Mouse (Mus musculus) T-helper 1 cell (primary cell): ENCODE results near the gene Il6ra.

Experiments
- in situ Hi-C: fragments of 300-600 bp; cut with MboI, MseI; formaldehyde crosslinking; loops from one replicate; pipeline ENCODE4 v1.15.1; 2025; ENCODE audit warnings: high pct_unique_total_duplicates

Gene Il6ra

DNA sequence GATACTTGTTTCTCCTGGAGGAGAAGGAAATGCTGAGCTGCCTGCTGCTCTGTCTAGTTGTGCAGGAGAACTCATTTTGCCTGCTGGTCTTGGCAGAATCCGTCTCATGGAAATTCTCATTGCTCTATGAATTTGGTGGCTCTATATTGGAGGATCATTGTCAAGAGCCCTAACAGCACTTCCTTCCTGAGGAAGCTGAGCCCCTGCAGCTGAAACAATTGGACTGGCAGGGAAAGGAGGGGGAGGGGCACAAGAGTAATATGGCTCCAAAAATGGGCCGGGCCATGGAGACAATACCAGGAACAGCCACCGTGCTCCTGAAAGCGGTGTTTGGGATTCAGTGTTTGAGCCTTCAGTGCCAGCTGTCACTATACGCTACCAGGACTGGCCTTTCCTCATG, 59.2 kb downstream of the Il6ra start:
- in situ Hi-C loops, result loop anchor here (5.0 kb wide), 2 partner anchors 36 to 346 kb away; no protein-coding TSS in a partner anchor

DNA sequence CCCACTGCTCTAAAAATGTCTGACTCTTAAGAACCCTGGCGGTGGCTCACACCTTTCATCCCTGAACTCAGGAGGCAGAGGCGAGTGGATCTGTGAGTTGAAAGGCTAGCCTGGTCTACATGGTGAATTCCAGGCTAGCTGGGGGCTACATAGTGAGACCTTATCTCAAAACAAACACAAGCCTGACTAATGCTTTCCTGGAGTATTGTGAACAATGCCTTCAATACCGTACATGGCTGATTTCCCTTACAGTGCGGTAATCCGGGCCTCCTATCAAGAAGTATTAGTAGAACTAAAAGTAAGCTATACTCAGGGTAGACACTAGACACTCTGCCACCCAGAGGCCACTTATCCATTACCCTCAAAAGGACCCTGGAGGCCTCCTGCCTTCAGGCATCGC, 64.9 kb downstream of the Il6ra start:
- in situ Hi-C loops, result no loop called here

DNA sequence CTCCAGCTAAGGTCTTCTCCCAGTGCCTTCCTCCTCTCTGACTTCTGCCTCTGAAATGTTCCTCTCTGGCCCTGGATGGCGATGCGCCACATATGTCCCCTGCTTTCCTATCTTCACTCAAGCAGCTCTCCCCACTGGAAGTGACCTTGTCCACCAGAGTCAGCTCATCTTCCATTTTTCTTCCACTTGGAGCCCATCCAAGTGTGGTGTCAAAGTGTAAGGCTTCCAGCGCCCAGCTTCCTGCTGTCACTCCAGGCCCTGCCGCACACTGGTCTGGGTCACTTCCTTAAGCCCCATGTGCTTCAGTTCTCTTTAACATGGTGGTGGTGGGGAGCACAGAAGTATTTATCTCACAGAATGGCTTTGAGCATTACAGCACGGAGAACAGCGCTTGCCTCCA, 65.4 kb downstream of the Il6ra start:
- in situ Hi-C loops, result no loop called here

DNA sequence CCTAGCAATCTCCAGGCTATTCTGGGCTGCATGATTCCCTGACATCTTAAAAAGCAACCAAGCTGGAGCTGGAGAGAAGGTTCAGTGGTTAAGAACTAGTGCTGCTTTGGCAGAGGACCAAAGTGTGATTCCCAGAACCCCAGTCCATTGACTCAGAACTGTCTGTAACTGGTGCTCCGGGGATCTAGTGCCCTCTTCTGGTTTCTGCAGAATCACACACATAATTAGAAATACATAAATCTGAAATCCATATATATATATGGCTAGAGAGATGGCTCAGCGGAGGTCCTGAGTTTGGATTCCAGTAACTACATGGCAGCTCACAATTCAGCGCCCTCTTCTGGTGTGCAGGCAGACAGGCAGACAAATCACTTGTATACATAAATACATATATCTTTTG, 65.9 kb downstream of the Il6ra start:
- in situ Hi-C loops, result no loop called here

- in situ Hi-C loops, result no loop called here
Measured at GRCm38 (mm10) chr3:89845814-89846213, 67.2 kb downstream of the Il6ra start.

- in situ Hi-C loops, result no loop called here
Measured at GRCm38 (mm10) chr3:89843148-89843547, 69.8 kb downstream of the Il6ra start.

DNA sequence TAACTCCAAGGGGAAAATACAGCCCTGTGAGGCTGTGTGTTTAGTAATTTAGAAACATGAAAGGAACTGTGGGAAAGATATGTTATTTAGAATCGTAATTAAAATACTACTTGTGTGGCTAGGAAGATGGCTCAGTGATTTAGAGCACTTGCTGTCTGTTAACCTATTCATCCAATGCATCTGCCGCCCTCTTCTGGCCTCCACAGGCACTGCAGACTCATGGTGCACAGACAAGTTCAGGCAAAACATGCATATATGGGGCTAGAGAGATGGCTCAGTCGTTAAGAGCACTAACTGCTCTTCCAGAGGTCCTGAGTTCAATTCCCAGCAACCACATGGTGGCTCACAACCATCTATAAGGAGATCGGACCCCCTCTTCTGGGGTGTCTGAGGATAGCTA, 70.7 kb downstream of the Il6ra start:
- in situ Hi-C loops, result no loop called here

DNA sequence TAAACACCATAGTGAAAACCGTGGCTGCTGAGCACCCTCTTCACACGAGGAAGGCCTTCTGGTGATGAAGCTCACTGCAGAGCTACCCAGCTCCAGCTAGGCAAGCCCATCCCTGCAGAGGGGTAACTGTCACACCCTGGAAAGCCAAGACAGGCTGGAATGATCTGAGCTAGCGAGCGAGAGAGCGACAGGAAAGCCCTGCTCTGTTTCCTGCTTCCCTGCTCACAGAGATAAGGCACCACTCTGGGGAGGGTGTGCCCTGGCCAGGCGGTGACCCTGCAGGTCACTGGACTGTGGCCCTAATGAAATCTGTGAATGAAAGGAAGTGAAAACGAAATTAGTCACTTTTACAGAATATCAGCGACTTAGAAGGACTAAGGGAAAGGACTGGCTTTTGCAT, 77.6 kb downstream of the Il6ra start:
- in situ Hi-C loops, result no loop called here

- in situ Hi-C loops, result loop anchor here (5.0 kb wide), 1 partner anchor 89 kb away; no protein-coding TSS in a partner anchor
Measured at GRCm38 (mm10) chr3:89830815-89831591, 82.0 kb downstream of the Il6ra start, which contains the start of gene She. She (plus strand) TSS chr3:89831370.

DNA sequence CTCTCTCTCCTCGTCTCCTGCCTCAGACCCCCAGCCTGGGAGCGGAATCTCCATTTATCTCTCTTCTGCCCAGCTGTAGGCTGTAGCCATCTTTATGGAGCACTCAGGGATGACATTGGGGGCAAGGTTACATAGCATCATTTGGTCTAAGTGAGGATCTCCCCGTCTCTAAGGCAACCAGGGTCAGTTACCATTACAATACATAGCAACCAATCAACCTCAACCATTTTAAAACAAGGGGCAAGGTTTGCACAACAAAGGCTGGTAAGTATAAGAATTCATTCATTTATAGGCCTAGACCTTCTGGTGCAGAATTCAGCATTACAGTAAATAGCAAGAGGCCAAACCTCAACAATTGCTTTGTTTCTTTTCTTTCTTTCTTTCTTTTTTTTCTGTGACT, 86.7 kb downstream of the Il6ra start:
- in situ Hi-C loops, result no loop called here

- in situ Hi-C loops, result no loop called here
Measured at GRCm38 (mm10) chr3:89823594-89823993, 89.4 kb downstream of the Il6ra start.

DNA sequence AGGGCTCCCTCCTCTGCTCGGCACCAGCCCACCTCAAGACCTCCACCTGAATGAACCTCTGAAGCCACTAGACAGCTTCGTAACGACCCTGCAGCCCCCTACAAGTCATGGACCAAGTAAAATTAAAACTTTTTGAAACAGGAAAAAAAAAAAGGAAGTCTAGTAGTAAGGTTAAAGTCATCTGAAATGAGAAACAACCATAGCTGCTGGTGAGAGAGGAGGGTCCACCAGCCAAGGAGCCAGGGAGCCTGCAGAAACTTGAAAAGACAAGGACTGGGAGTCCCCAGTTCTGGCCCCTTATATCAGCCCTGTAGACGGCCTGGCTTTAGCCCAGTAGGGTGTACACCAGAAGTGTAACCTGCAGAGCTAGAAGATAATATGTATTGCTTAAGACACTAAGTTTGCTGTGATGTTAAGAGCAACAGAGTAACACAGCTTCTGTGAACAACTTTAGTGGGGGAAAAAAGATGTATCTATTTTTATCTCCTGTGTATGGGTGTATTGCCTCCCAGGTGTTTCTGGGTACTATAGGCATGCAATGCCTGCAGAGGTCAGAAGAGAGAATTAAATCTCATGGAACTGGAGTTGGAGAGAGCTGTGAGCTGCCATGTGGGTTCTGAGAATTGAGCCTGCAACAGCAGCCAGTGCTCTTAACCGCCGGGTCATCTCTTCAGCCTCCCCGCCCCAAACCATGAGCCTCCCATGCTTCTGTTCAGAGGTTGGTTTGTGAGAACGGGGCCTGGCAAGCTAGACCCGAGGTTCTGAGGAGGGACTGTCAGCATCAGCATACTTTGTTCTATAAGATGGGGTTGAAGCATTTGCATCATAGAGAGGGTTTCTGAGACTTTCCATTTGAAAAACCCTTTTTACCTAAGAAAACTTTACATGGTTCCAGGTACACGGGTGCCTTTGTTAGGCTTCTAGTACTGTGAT, 91.2 kb downstream of the Il6ra start:
- in situ Hi-C loops, result no loop called here

DNA sequence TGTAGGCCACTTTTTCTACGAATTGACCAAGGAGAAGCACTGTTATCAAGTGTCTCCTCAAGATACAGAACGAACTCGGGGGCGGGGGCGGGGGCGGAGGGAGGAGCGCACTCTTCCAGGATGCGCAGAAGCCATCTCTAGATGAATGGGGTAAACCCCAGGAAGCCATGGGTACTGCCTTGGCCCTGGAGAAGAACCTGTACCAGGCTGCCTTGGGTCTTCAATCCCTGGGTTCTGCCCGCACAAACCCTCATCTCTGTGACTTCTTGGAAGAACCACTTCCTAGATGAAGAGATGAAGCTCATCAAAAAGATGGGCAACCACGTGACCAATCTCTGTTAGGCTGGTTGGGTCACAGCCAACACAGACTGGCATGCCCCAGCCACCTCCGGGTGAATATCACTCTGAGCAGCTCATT, 91.9 kb downstream of the Il6ra start:
- in situ Hi-C loops, result no loop called here

DNA sequence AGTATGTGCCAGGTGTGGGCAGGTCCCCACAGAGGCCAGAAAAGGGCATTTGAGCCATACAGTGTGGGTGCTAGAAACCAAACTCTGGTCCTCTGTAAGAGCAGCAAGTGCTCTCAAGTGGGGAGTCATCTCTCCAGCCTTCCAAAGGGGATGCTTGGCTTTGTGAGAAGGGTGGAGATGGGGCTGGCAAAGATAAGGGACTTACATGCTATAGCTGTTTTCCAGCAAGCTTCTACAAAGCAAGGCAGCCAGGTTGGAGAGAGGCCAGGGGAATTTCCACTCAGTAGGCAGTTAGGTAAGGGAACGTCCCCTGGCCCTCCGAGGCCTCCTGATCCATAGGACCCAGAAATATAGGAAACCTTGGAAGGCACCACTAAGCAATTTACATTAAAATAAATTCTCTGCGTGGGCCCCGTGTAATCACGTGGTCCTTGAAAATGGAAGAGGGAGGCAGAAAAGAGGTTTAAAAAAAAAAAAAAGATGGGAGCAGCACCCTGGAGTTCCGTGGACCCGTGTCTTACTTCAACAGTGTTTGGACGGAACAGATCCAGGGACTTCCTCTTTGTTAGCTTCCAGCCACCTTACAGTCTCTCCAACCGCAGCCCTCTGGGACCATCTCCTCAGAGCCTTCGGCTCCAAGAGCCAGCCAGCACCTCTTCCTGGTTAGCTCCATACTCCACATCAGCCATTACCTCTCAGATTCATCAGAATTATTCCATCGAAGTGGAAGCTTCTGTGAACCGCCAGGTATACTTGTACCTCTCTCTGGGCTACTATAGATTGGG, 92.5 kb downstream of the Il6ra start:
- in situ Hi-C loops, result no loop called here

DNA sequence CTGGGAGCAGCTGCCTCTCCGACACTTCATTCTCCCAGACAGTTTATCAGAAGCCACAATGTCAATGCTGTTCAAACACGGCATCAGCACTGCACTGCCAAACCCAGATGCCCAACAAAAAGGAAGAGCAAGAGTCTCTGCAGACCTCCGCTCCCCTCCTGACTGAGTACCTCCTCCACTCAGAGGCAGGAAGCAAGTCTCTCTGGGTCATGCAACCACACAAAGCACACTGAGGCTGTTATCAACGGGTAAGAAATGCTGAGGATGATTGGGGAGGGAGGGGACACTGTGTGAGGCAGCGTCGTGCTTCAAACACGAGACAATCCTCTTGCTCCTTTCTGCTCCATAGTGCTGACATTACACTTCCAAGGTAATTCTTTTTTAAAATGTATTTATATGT, 93.1 kb downstream of the Il6ra start:
- in situ Hi-C loops, result loop anchor here (5.0 kb wide), 1 partner anchor 32 kb away; no protein-coding TSS in a partner anchor

- in situ Hi-C loops, result loop anchor here (5.0 kb wide), 1 partner anchor 34 kb away; no protein-coding TSS in a partner anchor
Measured at GRCm38 (mm10) chr3:89818605-89819004, 94.4 kb downstream of the Il6ra start.

GRCm38 (mm10) chr3:89817056-89817455, 95.9 kb downstream of the Il6ra start:
- in situ Hi-C loops, result loop anchor here (5.0 kb wide), 1 partner anchor 35 kb away; no protein-coding TSS in a partner anchor
